Mouse (Mus musculus) urinary bladder, postnatal 36 days (tissue): ENCODE results near the gene Atp8a1.
A peak's percentile ranks its signal among the peaks of the same experiment; 100 is the strongest.

Source experiments
- DNase-seq, 2 experiments: peaks; one replicate each; pipeline ENCODE4 v3.0.0; 2022; ENCODE audit warnings: low spot score in 2 of 2, mixed read lengths in 1 of 2

The Atp8a1 gene

GRCm38 (mm10) chr5:67633138-67633782 lies 214.0 kb downstream of the Atp8a1 start:
- DNase-seq = no peak

- no peak for DNase-seq
Measured at GRCm38 (mm10) chr5:67631261-67631660, 216.0 kb downstream of the Atp8a1 start.

- no peak for DNase-seq
Measured at GRCm38 (mm10) chr5:67629861-67630260, 217.4 kb downstream of the Atp8a1 start.

GRCm38 (mm10) chr5:67629440-67629839 lies 217.8 kb downstream of the Atp8a1 start:
- DNase-seq = no peak

- no peak for DNase-seq
Measured at GRCm38 (mm10) chr5:67628180-67628940, 218.9 kb downstream of the Atp8a1 start.

- no peak for DNase-seq
Measured at GRCm38 (mm10) chr5:67621230-67621629, 226.0 kb downstream of the Atp8a1 start.

- no peak for DNase-seq
Measured at GRCm38 (mm10) chr5:67609520-67609837, 237.8 kb downstream of the Atp8a1 start.

- no peak for DNase-seq
Measured at GRCm38 (mm10) chr5:67608674-67609519, 238.3 kb downstream of the Atp8a1 start.

GRCm38 (mm10) chr5:67607804-67608673 lies 239.2 kb downstream of the Atp8a1 start, which contains the start of gene Shisa3:
Shisa3 (plus strand) TSS chr5:67607882.
- peak; percentile 7 to 10 for DNase-seq

- peak; percentile 4 to 20 for DNase-seq
Measured at GRCm38 (mm10) chr5:67606916-67607803, 240.1 kb downstream of the Atp8a1 start.

GRCm38 (mm10) chr5:67605951-67606350 lies 241.3 kb downstream of the Atp8a1 start:
- no peak for DNase-seq

- no peak for DNase-seq
Measured at GRCm38 (mm10) chr5:67599935-67600334, 247.3 kb downstream of the Atp8a1 start.

- DNase-seq = no peak
Measured at GRCm38 (mm10) chr5:67595629-67596028, 251.6 kb downstream of the Atp8a1 start.

- DNase-seq = no peak
Measured at GRCm38 (mm10) chr5:67595070-67595469, 252.2 kb downstream of the Atp8a1 start.

GRCm38 (mm10) chr5:67579725-67580633 lies 267.3 kb downstream of the Atp8a1 start:
- DNase-seq = no peak

- DNase-seq = no peak
Measured at GRCm38 (mm10) chr5:67575705-67576104, 271.5 kb downstream of the Atp8a1 start.

GRCm38 (mm10) chr5:67574039-67574438 lies 273.2 kb downstream of the Atp8a1 start:
- no peak for DNase-seq

- DNase-seq = no peak
Measured at GRCm38 (mm10) chr5:67572552-67573155, 274.6 kb downstream of the Atp8a1 start.
